Mouse (Mus musculus) forebrain, embryonic 11.5 days (tissue): ENCODE results near the gene Man2a2. TPM values are rescaled to one million over a fixed set of nuclear protein-coding genes. Genes with fewer than 3 reads are reported as not detected.
A peak's percentile ranks its signal among the peaks of the same experiment; 100 is the strongest.
"Not testable (repeated sequence)": the region's sequence is repeated elsewhere in the genome, so short reads cannot be mapped to it uniquely, and the experiment has no call there.

Experiments used
- ATAC-seq: fragments of 200-750 bp; cut with Nextera tagmentation; replicated peaks from 2 replicates; pipeline ENCODE4 v1.8.0; 2017; ENCODE audit warnings: moderate TSS enrichment; ENCODE audit not compliant: low FRiP score
- DNase-seq: peaks from one replicate; pipeline ENCODE4 v3.0.0-alpha.2; 2017; ENCODE audit warnings: low spot score
- H3K27ac ChIP-seq: fragments of 300-500 bp; sonication (generic); 2 replicates; pipeline ENCODE4 v1.5.1; 2014; ENCODE audit warnings: low read depth, low read length
- H3K27me3 ChIP-seq: fragments of 300-500 bp; sonication (generic); 2 replicates; pipeline ENCODE4 v1.6.1; 2014; ENCODE audit warnings: mild to moderate bottlenecking, low read length, mixed read lengths; ENCODE audit not compliant: control insufficient read depth, insufficient read depth
- H3K36me3 ChIP-seq: fragments of 300-500 bp; sonication (generic); 2 replicates; pipeline ENCODE4 v1.6.1; 2014; ENCODE audit warnings: mild to moderate bottlenecking, low read length, moderate library complexity, mixed read lengths; ENCODE audit not compliant: control insufficient read depth, insufficient read depth
- H3K4me1 ChIP-seq: fragments of 300-500 bp; sonication (generic); replicated peaks from 2 replicates; pipeline ENCODE4 v1.6.1; 2014; ENCODE audit warnings: low read length, mixed read lengths; ENCODE audit not compliant: control insufficient read depth, insufficient read depth
- H3K4me2 ChIP-seq: fragments of 300-500 bp; sonication (generic); 2 replicates; pipeline ENCODE4 v1.6.1; 2014; ENCODE audit warnings: low read depth, mild to moderate bottlenecking, low read length, moderate library complexity, mixed read lengths; ENCODE audit not compliant: severe bottlenecking
- H3K4me3 ChIP-seq: fragments of 300-500 bp; sonication (generic); 2 replicates; pipeline ENCODE4 v1.5.1; 2014; ENCODE audit warnings: low read depth, low read length
- H3K9ac ChIP-seq: fragments of 300-500 bp; sonication (generic); 2 replicates; pipeline ENCODE4 v1.6.1; 2014; ENCODE audit warnings: low read length
- H3K9me3 ChIP-seq: fragments of 300-500 bp; sonication (generic); 2 replicates; pipeline ENCODE4 v1.6.1; 2016; ENCODE audit warnings: low read length, mixed read lengths; ENCODE audit not compliant: control insufficient read depth
- WGBS: fragments of 180-500 bp; shearing (Covaris S2); extraction: QIAGEN DNeasy Blood & Tissue Kit; methylation state at CpG from one replicate; pipeline ENCODE4 v1.1.7; 2014; 5-methylcytosine and 5-hydroxymethylcytosine counted together
- polyA plus RNA-seq: library from polyadenylated mRNA; unstranded; fragments of >200 nt; fragmentation: Nextera tagmentation; extraction: Ambion mirVana; gene quantifications from 2 replicates; pipeline ENCODE4 v1.2.1, GENCODE M21; 2014

The Man2a2 gene
- polyA plus RNA-seq, 1 experiment from 2014 or later: 18.8 TPM

- H3K36me3 ChIP-seq, H3K4me3 ChIP-seq, H3K9ac ChIP-seq, H3K9me3 ChIP-seq, H3K27ac ChIP-seq, ATAC-seq, DNase-seq, H3K4me2 ChIP-seq, H3K27me3 ChIP-seq: not testable (repeated sequence)
- 95% methylated on average over 4 of the region's 4 CpGs for WGBS
- peaks cover 11% of the 10 kb centered on the region for H3K4me1 ChIP-seq
Observed at GRCm38 (mm10) chr7:80396427-80396826, 25.3 kb upstream of the Man2a2 start.

GRCm38 (mm10) chr7:80394600-80394999 is 23.4 kb upstream of the Man2a2 start:
- 96% methylated on average over 4 of the region's 4 CpGs for WGBS
- no peak overlapping the region for H3K4me2 ChIP-seq
- H3K9me3 ChIP-seq: no peaks in the 10 kb centered on the region
- H3K36me3 ChIP-seq: no peaks in the 10 kb centered on the region; the same call in 1 of the 2 replicates
- H3K9ac ChIP-seq: no peak overlapping the region
- H3K4me3 ChIP-seq: no peak overlapping the region
- no peak overlapping the region for H3K27ac ChIP-seq
- DNase-seq (no peak), ATAC-seq (no peak)
- H3K27me3 ChIP-seq: no peaks in the 10 kb centered on the region
- no peaks in the 10 kb centered on the region; the same call in 1 of the 2 replicates for H3K4me1 ChIP-seq

GRCm38 (mm10) chr7:80392119-80392518 is 20.9 kb upstream of the Man2a2 start:
- Histone ChIP-seq H3K4me2 (no peak overlapping the region), H3K9me3 (no peaks in the 10 kb centered on the region), H3K4me1 (peaks cover 9% of the 10 kb centered on the region), H3K9ac (no peak overlapping the region), H3K27me3 (peaks cover 5% of the 10 kb centered on the region; the same call in 1 of the 2 replicates), H3K4me3 (no peak overlapping the region), H3K27ac (no peak overlapping the region), H3K36me3 (no peaks in the 10 kb centered on the region; the same call in 1 of the 2 replicates)
- WGBS: 95% methylated on average over 15 of the region's 15 CpGs
- DNase-seq: no peak
- ATAC-seq: no peak

GRCm38 (mm10) chr7:80387633-80388543 is 16.7 kb upstream of the Man2a2 start, which contains the start of gene Fes:
TSS of gene Fes (minus strand) at chr7:80387946.
- no peaks in the 10 kb centered on the region for H3K9me3 ChIP-seq
- DNase-seq: peak; percentile 66
- peak within 1 kb of the TSS; percentile 43 for H3K4me2 ChIP-seq
- 0 out of 2 replicates have a peak, but pooled peaks have one; percentile 21 for ATAC-seq
- H3K4me1 ChIP-seq: peaks cover 12% of the 10 kb centered on the region
- H3K4me3 ChIP-seq: peak within 1 kb of the TSS; percentile 17
- peak within 1 kb of the TSS; percentile 58 for H3K9ac ChIP-seq
- H3K27ac ChIP-seq: no peak within 1 kb of the TSS
- peaks cover 9% of the 10 kb centered on the region; the same call in 1 of the 2 replicates for H3K27me3 ChIP-seq
- H3K36me3 ChIP-seq: no peaks in the 10 kb centered on the region; the same call in 1 of the 2 replicates
- 8% methylated on average over 33 of the region's 33 CpGs for WGBS

- ATAC-seq: 0 out of 2 replicates have a peak, but pooled peaks have one; percentile 49
- no peak for DNase-seq
- H3K27ac ChIP-seq: no peak overlapping the region
Observed at GRCm38 (mm10) chr7:80387033-80387632, 16.0 kb upstream of the Man2a2 start.

GRCm38 (mm10) chr7:80386235-80386930 is 15.2 kb upstream of the Man2a2 start:
- Histone ChIP-seq H3K4me3 (no peak overlapping the region), H3K27ac (no peak overlapping the region), H3K27me3 (peaks cover 9% of the 10 kb centered on the region; the same call in 1 of the 2 replicates), H3K4me1 (peaks cover 12% of the 10 kb centered on the region), H3K4me2 (peak overlapping the region; percentile 15; the same call in 1 of the 2 replicates), H3K36me3 (no peaks in the 10 kb centered on the region; the same call in 1 of the 2 replicates), H3K9ac (peak overlapping the region; percentile 58; the same call in 1 of the 2 replicates), H3K9me3 (no peaks in the 10 kb centered on the region)
- 35% methylated on average over 18 of the region's 18 CpGs for WGBS
- peak; percentile 78 for ATAC-seq
- peak; percentile 95 for DNase-seq

More at GRCm38 (mm10) chr7:80387033-80387632, 16.0 kb upstream of the Man2a2 start:
- no peaks in the 10 kb centered on the region for H3K9me3 ChIP-seq
- H3K36me3 ChIP-seq: no peaks in the 10 kb centered on the region; the same call in 1 of the 2 replicates
- peak overlapping the region; percentile 58 for H3K9ac ChIP-seq
- H3K4me3 ChIP-seq: peak overlapping the region; percentile 17; the same call in 1 of the 2 replicates
- H3K27me3 ChIP-seq: peaks cover 9% of the 10 kb centered on the region; the same call in 1 of the 2 replicates
- H3K4me1 ChIP-seq: peaks cover 12% of the 10 kb centered on the region
- WGBS: 22% methylated on average over 17 of the region's 17 CpGs
- peak overlapping the region; percentile 43; the same call in 1 of the 2 replicates for H3K4me2 ChIP-seq

GRCm38 (mm10) chr7:80382919-80383318 is 11.7 kb upstream of the Man2a2 start:
- H3K27me3 ChIP-seq: peaks cover 9% of the 10 kb centered on the region; the same call in 1 of the 2 replicates
- WGBS: 72% methylated on average over 11 of the region's 11 CpGs
- no peak overlapping the region for H3K4me2 ChIP-seq
- H3K9ac ChIP-seq: no peak overlapping the region
- no peak overlapping the region for H3K4me3 ChIP-seq
- H3K9me3 ChIP-seq: no peaks in the 10 kb centered on the region
- DNase-seq (no peak), ATAC-seq (no peak)
- H3K27ac ChIP-seq: no peak overlapping the region
- H3K36me3 ChIP-seq: no peaks in the 10 kb centered on the region
- H3K4me1 ChIP-seq: peaks cover 10% of the 10 kb centered on the region

GRCm38 (mm10) chr7:80379531-80379930 is 8.4 kb upstream of the Man2a2 start:
- no peak overlapping the region for H3K4me3 ChIP-seq
- 68% methylated on average over 13 of the region's 13 CpGs for WGBS
- H3K9ac ChIP-seq: no peak overlapping the region
- H3K36me3 ChIP-seq: no peaks in the 10 kb centered on the region
- H3K9me3 ChIP-seq: no peaks in the 10 kb centered on the region
- no peaks in the 10 kb centered on the region for H3K4me1 ChIP-seq
- no peaks in the 10 kb centered on the region for H3K27me3 ChIP-seq
- peak; percentile 73 for DNase-seq
- ATAC-seq: no peak
- no peak overlapping the region for H3K27ac ChIP-seq
- no peak overlapping the region for H3K4me2 ChIP-seq
